Mouse (Mus musculus) v-Abl transformed pro-B cells (cell line): ENCODE measurements around the gene Ctbp1.

ENCODE experiments used
- in situ Hi-C, 2 experiments: fragments of 400-800 bp; cut with MboI; formaldehyde crosslinking; loops; one replicate each; pipeline ENCODE4 v1.15.1; 2025; ENCODE audit not compliant: unreplicated experiment in 2 of 2

The Ctbp1 gene

DNA sequence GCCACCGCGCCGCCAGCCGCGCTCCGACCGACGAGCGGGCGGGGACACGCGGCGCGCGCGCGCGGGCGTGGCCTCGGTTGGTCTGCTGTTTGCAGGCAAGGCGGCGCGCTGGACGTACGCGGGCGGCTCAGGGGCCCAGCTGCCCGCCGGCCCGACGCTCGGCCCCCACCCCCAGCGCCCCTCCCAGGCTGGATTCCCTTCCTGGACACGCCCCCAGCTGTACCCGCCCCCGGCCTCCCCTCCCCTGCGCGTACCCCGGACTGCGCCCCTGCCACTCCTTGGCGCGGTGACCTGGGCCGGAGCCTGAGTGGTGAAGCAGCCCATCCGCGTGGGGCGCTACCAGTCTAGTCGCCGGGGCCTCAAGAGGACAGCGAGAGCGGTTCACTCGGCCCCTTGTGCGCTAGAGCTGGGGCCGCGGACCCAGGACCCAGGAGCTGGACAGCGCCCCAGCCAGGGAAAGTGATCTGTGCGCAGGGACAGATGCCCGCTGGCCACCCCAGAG lies at the start of gene Ctbp1:
Gene Ctbp1 (minus strand): TSS at position 42 of the 502 bp plus-strand sequence.
- in situ Hi-C loops = loop anchor here (5.0 to 25.0 kb wide), 4 partner anchors 73 to 312 kb away; partner anchors contain the start of gene Uvssa (in 2 of the 2)

DNA sequence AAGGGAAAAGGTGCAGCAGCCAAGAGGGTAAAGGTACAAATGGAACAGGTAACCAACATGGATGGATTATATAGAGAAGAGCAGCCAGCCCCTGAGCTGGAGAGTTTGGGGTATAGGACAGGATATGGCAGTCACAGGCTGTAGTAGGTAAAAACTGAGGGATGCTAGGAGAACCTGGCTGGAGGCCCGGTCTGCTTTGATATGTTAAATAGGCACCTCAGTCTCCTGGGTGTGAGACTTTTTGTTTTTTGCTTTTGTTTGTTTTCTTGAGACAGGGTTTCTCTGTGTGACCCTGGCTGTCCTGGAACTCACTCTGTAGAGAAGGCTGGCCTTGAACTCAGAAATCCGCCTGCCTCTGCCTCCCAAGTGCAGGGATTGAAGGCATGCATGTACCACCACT lies 49.7 kb upstream of the Ctbp1 start:
- in situ Hi-C loops = no loop called here

DNA sequence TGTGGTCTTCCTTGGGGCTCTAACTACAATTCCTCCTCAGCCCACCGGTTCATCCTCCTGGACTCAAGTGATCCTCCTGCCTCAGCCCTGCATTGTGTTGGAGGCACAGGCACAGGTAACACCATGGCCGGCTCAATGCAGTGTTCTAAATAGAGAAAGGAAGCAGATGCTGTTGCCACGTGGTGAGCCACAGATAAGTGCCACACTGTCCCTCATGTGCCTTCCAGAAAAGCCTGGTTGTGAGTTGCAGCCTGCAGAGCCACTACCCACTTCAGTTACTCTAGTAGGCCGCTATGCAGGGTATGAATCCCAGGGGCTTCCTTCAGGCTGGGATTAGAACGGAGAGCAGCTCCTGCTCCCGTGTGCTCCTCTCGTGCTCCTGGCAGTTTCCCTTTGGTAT lies 37.4 kb upstream of the Ctbp1 start:
- in situ Hi-C loops = no loop called here

DNA sequence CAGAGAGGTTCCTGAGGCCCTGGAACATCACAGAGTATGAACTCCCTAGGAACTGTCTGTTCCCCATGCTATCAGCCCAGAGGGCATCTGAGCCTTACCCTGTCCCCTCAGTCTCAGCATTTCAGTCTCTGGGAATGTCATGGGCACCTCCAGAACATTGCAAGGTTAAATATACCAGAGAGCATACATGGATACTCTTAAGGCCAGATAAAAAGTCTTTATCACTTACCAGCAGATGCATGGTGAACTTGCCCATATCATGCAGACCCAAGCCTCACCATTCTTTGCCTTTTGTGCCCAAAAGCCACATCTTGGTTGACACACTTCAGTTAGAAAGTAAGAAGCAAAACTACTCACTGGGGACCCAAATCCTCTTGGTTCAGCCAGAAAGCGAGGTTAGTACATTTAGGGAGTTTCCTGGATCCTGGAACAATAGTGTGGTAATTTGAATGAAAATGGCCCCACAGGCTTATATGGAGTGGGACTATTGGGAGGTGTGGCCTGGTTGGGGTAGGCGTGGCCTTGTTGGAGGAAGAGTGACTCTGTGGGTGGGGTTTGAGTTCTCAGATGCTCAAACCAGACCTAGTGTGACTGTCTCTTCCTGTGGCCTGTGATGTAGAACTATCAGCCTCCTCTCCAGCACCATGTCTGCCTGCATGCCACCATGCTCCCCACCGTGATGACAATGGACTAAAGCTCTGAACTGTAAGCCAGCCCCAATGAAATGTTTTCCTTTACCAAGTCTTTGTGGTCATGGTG lies 36.1 kb upstream of the Ctbp1 start:
- in situ Hi-C loops = no loop called here

DNA sequence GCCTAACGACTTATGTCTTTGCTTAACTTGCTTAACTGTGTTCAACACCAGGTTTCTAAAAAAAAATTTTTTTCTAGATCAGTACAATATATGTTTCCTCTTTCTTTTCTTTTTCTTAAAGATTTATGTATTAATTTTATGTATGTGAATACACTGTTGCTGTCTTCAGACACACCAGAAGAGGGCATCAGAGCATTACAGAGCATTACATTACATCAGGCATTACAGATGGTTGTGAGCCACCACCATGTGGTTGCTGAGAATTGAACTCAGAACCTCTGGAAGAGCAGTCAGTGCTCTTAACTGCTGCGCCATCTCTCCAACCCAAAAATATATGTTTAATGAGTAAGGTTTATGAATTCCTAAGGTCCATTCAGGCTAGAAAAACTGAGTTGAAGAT lies 27.0 kb upstream of the Ctbp1 start:
- in situ Hi-C loops = no loop called here

DNA sequence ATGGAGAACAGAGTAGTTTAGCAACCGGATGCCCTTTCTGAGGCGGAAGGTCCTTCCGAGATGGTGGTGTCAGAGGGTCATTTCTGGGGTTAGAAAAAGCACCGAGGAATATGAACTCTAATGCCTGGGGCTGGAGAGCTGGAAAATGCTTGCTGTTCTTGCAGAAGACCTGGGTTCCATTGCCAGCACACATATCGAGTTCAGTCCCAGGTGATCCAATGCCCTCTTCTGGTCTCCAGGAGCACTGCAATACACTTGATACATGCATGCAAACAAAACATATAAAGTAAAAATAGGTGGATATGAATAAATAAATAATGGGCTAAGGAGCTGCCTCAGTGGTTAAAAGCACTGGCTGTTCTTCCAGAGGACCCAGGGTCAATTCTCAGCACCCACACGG lies 22.4 kb upstream of the Ctbp1 start:
- in situ Hi-C loops = no loop called here

DNA sequence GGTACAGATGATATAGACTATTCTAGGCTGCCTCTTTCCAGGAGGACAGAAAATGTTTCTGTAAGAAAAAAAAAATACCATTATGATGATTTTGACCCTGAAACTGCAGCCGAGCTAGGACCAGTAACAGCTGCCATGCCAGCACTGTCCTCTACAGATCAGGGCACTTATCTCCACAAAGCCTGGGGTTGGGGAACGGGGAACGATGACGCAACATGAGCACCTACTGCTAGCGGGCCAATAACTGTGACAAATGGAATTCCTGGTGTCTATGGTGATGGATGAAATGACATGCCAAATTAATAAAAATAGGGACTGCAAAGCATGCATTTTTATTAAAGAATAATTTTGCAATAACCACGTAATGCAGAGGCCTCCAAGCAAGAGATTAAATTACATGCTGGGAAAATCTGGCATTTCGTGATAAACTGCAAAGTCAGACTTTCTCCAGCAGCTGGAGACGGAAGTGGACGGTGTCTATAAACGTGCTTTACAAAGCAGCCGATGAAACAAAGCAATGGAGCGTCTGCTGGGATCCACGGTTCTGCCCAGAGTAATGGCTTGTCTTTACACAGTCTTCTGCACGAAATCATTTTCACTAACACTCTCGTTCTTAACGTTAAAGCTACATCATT lies 19.1 kb upstream of the Ctbp1 start:
- in situ Hi-C loops = no loop called here

DNA sequence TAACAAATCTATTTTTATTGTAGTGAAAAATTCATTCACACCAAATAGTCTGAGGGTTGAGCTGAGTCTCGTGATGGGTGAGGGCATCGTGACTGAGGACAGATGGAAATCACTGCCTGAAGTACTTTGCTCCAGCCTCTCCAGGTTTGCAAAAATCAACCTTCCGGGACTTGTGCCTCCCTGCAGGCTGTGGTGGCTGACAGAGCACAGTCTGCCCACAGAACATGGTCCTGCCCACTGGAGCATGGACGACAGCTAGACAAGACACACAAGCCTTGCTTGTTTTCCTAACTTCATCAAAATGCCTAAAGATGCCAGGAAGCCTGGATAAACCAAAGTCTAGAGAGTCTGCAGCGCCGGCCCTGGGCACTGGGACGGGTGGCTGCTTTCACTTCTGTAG lies 9.2 kb upstream of the Ctbp1 start:
- in situ Hi-C loops = no loop called here

DNA sequence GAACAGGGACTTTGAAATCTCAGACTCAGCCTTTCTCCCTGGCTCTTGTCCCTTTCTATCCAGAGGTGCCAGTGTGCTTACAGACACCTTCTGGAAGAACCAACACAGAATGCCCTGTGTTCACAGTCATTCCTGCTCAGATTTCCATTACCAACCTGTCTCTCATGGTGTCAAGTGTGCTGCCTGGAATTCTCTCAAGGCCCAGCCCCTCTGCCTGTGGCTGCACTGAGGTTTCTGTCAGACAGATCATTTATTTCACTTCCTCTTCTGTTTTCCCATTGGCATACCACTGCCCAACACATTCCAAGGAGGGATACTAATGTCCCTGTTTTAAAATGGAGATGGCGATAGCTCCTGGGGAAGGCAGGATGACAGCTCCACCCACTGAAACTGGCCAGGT lies 6.6 kb upstream of the Ctbp1 start:
- in situ Hi-C loops = no loop called here

DNA sequence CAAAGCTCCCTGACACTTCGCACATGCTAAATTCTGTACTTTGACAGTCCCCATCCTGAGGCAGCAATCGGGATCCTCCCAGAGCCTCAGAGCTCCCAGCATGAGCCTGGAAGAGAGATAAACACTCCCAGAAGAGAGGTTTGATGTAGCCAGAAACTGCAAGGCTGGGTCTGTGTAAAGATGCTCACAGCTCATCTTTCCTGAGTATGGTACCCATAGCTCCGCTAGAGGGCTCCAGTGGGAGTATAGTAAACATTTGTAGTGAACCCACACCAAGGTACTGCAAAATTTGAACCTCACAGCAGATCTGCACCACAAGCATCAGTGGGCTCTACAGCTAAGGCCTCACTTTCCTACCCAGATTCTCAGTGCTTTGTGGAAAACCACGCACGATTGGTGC lies 4.2 kb upstream of the Ctbp1 start:
- in situ Hi-C loops = loop anchor here (5.0 kb wide), 1 partner anchor 98 kb away; the partner anchor contains the start of gene Uvssa (in 2 of the 2)

DNA sequence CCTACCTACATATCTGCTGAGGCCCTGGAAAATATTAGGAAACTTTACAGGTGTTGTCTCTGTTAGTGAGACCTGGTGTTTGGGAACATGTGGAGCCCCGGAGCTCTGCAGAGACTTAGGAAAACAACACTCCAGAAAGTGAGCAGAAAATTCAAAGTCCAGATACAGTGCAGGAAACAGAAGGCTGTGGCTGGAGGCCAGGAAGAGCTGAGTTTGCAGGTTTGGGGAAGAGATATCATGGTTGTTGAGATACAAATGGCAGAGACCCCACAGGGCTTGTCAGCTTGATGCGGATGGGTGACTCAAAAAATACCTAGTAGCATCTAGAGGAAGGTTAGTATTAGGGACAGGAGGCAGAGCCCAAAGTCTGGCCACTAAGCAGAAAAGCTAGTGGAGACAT lies 2.5 kb upstream of the Ctbp1 start:
- in situ Hi-C loops = loop anchor here (5.0 kb wide), 1 partner anchor 100 kb away; the partner anchor contains the start of gene Uvssa (in 2 of the 2)

DNA sequence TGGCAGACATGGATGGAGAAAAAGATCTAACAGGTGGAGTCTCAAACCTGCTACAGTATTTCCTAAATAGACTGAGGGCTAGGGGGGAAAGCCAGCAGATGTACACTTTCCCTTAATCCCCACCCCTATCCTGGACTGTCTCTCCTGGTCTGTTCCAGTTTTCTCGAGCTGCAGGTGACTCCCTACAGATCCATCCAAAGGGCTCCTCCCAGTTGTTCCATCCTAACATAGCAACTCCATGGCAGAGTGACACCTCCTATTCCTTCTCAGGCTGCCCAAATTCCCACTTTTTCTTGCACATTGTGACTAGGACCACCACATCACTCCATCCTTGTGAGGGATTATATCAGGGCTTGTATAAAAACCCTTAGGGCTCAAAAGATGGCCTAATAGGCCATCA lies 960 bp upstream of the Ctbp1 start:
- in situ Hi-C loops = loop anchor here (5.0 kb wide), 1 partner anchor 102 kb away; the partner anchor contains the start of gene Uvssa (in 2 of the 2)

DNA sequence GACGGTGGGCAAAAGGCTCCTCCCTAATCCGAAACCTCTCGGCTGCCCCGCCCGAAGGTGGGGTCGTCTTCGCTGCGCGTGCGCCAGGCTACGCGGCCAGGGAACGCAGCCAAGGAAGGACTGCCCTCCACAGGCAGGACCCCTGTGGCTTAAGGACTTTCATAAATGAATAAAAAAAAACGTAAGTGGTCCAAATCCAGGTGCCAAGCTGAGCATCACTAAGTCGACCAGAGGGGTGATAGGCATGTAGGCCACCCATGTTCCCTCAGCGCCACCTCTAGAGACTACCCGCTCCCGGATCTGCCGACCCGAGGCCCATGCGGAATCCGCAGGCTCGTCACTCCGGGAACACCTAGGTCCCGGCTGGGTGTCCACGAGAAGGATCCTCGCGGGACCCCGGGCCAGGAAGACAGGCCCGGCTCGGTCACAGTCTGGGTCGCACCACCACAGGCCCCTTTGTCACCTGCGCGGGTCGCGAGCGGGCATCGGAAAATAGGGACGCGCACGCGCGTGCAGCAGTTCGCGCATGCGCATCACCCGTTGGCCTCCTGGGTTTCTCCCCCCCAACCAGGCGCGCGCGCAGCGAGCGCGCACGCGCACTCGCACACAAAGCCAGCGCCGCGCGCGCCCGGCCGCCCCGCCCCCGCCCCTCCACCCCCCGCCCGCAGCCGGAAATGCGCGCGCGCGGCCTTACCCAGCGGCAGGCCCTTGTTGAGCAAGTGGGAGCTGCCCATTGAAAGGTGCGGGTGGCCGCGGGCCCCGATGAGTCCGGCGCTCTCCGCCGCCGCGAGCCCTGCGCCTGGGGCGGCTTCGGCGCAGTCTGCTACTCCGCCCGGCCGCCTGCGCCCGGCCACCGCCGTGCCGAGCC lies 475 bp downstream of the Ctbp1 start:
- in situ Hi-C loops = loop anchor here (5.0 to 25.0 kb wide), 3 partner anchors 72 to 313 kb away; no protein-coding TSS in a partner anchor

DNA sequence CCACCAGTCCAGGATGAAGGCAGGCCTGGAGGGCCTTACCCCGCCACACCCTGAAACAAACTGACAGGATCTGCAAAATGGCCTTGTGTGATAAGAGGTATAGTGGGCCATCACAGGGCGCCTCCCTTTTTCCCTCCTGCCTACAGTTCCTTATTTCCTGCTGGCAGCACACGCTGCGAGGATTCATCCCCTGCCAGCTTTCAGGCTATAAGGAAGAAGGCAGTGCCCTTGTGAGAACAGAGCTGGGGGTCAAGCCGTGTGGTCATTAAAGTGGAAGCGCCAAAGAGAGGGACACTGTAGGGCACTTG lies 1.1 kb downstream of the Ctbp1 start:
- in situ Hi-C loops = loop anchor here (5.0 to 25.0 kb wide), 3 partner anchors 71 to 314 kb away; no protein-coding TSS in a partner anchor

DNA sequence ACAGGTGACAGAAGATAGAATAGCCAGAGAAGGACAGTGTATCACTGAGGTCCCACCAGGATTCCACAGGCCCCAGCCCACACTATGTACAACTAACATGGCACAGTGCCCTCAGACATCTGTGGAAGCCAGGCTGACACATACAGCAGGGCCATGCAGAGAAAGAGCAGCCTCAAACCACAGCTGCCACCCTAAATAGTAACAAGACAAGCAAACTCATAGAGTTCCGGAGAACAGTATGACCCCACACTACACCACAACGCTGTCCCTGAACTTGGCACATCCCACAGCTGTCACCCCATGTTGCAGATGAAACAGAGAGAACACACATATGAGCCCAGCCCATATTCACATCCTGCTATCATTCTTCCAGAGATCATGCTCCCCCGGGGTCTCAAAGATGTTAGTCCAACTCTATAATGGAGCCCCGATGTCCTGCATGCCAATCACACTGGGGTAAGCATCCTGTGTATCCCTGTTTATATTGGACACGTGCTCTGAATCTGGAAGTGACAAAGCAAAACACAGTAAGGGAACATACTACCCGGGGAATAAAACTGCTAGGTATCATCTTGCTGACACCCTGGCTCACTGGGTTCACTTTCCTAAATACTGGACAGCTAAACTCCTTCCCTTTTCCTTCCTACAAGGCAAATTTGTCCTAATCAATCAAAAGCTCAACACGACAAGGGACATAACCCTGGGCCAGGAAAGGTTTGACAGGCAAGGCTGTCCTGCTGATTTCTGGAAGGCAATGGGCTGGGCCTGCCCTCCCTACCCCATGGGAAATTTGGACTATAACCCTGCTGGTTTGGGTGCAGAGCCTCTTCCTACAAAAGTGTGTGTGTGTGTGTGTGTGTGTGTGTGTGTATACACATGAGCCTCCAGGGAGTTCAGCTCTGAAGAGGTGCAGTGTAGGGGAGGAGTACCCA lies 1.7 kb downstream of the Ctbp1 start:
- in situ Hi-C loops = loop anchor here (5.0 to 25.0 kb wide), 3 partner anchors 71 to 314 kb away; no protein-coding TSS in a partner anchor

DNA sequence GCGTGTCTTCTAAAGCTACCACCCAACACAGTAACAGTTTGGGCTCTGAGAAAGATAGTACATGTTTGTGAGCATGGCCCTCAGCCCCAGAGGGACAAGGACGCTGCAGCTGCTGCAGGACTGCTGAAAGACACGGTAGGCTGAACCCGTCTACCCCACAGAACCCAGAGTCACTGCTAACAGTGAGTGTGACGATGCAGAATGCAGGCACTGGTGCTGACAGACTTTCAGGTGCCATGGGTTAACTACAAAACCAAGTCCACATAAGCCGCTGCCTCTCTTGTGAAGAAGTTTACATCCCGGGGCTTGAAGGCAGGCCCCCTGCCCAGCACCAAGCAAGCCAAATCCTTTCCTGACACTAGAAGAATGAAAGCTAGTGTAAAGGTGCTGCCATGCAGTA lies 2.6 kb downstream of the Ctbp1 start:
- in situ Hi-C loops = loop anchor here (5.0 to 25.0 kb wide), 3 partner anchors 70 to 315 kb away; no protein-coding TSS in a partner anchor

DNA sequence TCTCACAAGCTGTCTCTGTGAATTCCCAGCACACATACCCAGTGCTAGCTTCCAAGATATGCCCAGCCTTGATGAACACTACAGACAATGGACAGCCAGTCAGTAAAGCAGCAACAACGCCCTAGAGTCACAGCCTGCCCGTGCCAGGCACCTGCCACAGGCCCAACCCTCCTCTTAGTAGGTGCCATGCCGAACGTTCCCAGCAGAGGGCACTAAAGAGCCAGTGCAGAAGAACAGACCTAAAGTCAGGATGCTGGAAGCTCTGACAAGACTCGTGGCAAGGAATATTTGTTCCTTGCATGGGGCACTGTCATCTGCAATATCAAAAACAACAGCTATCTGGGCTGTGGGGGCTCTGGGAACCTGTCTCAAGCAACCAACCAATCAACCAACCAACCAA lies 4.2 kb downstream of the Ctbp1 start:
- in situ Hi-C loops = loop anchor here (5.0 to 25.0 kb wide), 3 partner anchors 68 to 317 kb away; no protein-coding TSS in a partner anchor

DNA sequence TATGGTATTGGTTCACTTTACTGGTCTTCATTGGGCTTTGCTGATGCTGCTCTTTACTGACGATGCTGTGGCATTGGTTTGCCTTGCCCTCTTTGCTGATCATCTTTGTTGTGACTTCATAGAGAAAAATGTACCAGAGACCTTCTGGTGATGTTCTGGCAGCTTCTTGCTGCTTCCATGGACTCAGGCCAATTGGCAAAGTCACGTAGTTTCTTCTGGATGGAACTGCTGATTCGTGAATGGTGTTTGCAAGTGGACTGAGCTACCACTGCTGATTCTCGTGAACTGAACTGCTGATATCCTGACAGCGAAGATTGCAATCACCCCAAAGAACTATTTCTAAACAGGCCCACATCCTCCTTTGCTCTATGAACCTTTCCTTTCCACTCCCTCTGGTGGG lies 20.4 kb downstream of the Ctbp1 start:
- in situ Hi-C loops = loop anchor here (25.0 kb wide), 2 partner anchors 283 to 333 kb away; no protein-coding TSS in a partner anchor

DNA sequence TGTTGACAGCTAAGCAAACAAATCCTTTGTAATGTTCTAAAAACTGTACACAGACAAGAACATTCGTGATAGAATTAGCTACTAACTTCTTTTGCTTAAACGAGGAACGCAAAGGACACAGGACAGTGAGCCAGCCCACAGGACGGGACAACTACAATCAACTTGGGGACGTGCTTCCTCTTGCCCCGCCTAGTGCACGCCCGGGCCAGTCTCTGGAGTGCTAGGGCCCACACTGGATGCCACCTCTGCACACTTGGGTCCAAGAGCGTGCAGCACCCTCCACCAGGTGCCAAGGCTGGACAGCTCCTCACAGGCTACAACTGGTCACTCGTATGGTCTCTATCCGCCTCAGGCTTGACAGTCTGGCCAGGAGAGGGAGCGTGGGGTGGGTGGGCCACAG lies 26.6 kb downstream of the Ctbp1 start:
- in situ Hi-C loops = no loop called here
